Mouse (Mus musculus) midbrain, embryonic 12.5 days (tissue): Measurements from ENCODE around the gene Snrnp200. TPM values are rescaled to one million over a fixed set of nuclear protein-coding genes. Genes with fewer than 3 reads are reported as not detected.

ENCODE experiments used
- ATAC-seq: fragments of 200-750 bp; cut with Nextera tagmentation; 2 replicates; pipeline ENCODE4 v1.8.0; 2017; ENCODE audit warnings: low read depth, moderate TSS enrichment, moderate library complexity; ENCODE audit not compliant: low FRiP score
- H3K27ac ChIP-seq: fragments of 300-500 bp; sonication (generic); replicated peaks from 2 replicates; pipeline ENCODE4 v1.5.1; 2016; ENCODE audit warnings: mild to moderate bottlenecking
- H3K27me3 ChIP-seq: fragments of 300-500 bp; sonication (generic); 2 replicates; pipeline ENCODE4 v1.6.1; 2016; ENCODE audit warnings: mild to moderate bottlenecking
- H3K36me3 ChIP-seq: fragments of 300-500 bp; sonication (generic); 2 replicates; pipeline ENCODE4 v1.6.1; 2016
- H3K4me1 ChIP-seq: fragments of 300-500 bp; sonication (generic); 2 replicates; pipeline ENCODE4 v1.6.1; 2016
- H3K4me2 ChIP-seq: fragments of 300-500 bp; sonication (generic); replicated peaks from 2 replicates; pipeline ENCODE4 v1.6.1; 2016; ENCODE audit warnings: mild to moderate bottlenecking, moderate library complexity
- H3K4me3 ChIP-seq: fragments of 300-500 bp; sonication (generic); 2 replicates; pipeline ENCODE4 v1.5.1; 2016; ENCODE audit warnings: mild to moderate bottlenecking
- H3K9ac ChIP-seq: fragments of 300-500 bp; sonication (generic); replicated peaks from 2 replicates; pipeline ENCODE4 v1.6.1; 2016; ENCODE audit warnings: mild to moderate bottlenecking, moderate library complexity
- H3K9me3 ChIP-seq: fragments of 300-500 bp; sonication (generic); 2 replicates; pipeline ENCODE4 v1.6.1; 2016; ENCODE audit warnings: mild to moderate bottlenecking
- WGBS: fragments of 180-500 bp; shearing (Covaris S2); methylation state at CpG from one replicate; pipeline ENCODE4 v1.1.7; 2016; 5-methylcytosine and 5-hydroxymethylcytosine counted together
- polyA plus RNA-seq: library from polyadenylated mRNA; unstranded; fragments of >200 nt; fragmentation: Nextera tagmentation; extraction: Ambion mirVana; gene quantifications from 2 replicates; pipeline ENCODE4 v1.2.1, GENCODE M21; 2016

Gene Snrnp200
- polyA plus RNA-seq, 1 experiment from 2014 or later: 94.6 TPM

GRCm38 (mm10) chr2:127237897-127238610 is 29.9 kb downstream of the Snrnp200 start:
- ATAC-seq: no peak
- H3K4me1 ChIP-seq: no peaks in the 10 kb centered on the region
- WGBS: 95% methylated on average over 11 of the region's 11 CpGs

GRCm38 (mm10) chr2:127240065-127240464 is 31.9 kb downstream of the Snrnp200 start:
- no peak overlapping the region for H3K27ac ChIP-seq
- no peaks in the 10 kb centered on the region for H3K4me1 ChIP-seq
- no peak overlapping the region for H3K4me3 ChIP-seq
- no peaks in the 10 kb centered on the region for H3K9me3 ChIP-seq
- no peak for ATAC-seq
- H3K4me2 ChIP-seq: no peak overlapping the region
- H3K9ac ChIP-seq: no peak overlapping the region
- H3K36me3 ChIP-seq: peaks cover 88% of the 10 kb centered on the region
- 91% methylated on average over 2 of the region's 2 CpGs for WGBS
- H3K27me3 ChIP-seq: no peaks in the 10 kb centered on the region

More at GRCm38 (mm10) chr2:127237897-127238610, 29.9 kb downstream of the Snrnp200 start:
- Histone ChIP-seq H3K36me3 (peaks cover 93% of the 10 kb centered on the region), H3K9ac (no peak overlapping the region), H3K27me3 (no peaks in the 10 kb centered on the region), H3K4me2 (no peak overlapping the region), H3K4me3 (no peak overlapping the region), H3K27ac (no peak overlapping the region), H3K9me3 (no peaks in the 10 kb centered on the region)

GRCm38 (mm10) chr2:127247592-127248333 is 39.6 kb downstream of the Snrnp200 start, which contains the start of the genes Ciao1 and Tmem127:
Gene Ciao1 (minus strand): TSS chr2:127247816.
Gene Tmem127 (plus strand): TSS chr2:127247908.
- under 1% methylated on average over 53 of the region's 53 CpGs for WGBS
- Histone ChIP-seq H3K4me3 (peak within 1 kb of the TSS; percentile 86), H3K4me2 (peak within 1 kb of the TSS; percentile 96), H3K27me3 (no peaks in the 10 kb centered on the region), H3K9me3 (no peaks in the 10 kb centered on the region), H3K9ac (peak within 1 kb of the TSS; percentile 90), H3K27ac (peak within 1 kb of the TSS; percentile 64), H3K4me1 (peaks cover 22% of the 10 kb centered on the region), H3K36me3 (peaks cover 33% of the 10 kb centered on the region)
- ATAC-seq: peak; percentile 99

- peak; percentile 72; the same call in 1 of the 2 replicates for ATAC-seq
- WGBS: 1% methylated on average over 39 of the region's 39 CpGs
These were observed 40.3 kb downstream of the Snrnp200 start for GRCm38 (mm10) chr2:127248334-127249004.

GRCm38 (mm10) chr2:127250291-127251008 is 42.3 kb downstream of the Snrnp200 start:
- Histone ChIP-seq H3K9me3 (no peaks in the 10 kb centered on the region), H3K27ac (no peak overlapping the region), H3K27me3 (no peaks in the 10 kb centered on the region), H3K36me3 (peaks cover 11% of the 10 kb centered on the region; the same call in 1 of the 2 replicates), H3K4me3 (no peak overlapping the region), H3K9ac (0 out of 2 replicates have a peak overlapping the region, but pooled peaks have one; percentile 2), H3K4me2 (no peak overlapping the region), H3K4me1 (peaks cover 22% of the 10 kb centered on the region)
- 91% methylated on average over 9 of the region's 9 CpGs for WGBS
- ATAC-seq: no peak

More at GRCm38 (mm10) chr2:127248334-127249004, 40.3 kb downstream of the Snrnp200 start:
- H3K27ac ChIP-seq: peak overlapping the region; percentile 64
- H3K27me3 ChIP-seq: no peaks in the 10 kb centered on the region
- H3K9ac ChIP-seq: peak overlapping the region; percentile 90
- H3K4me1 ChIP-seq: peaks cover 22% of the 10 kb centered on the region
- peak overlapping the region; percentile 96 for H3K4me2 ChIP-seq
- peaks cover 30% of the 10 kb centered on the region for H3K36me3 ChIP-seq
- peak overlapping the region; percentile 86 for H3K4me3 ChIP-seq
- H3K9me3 ChIP-seq: no peaks in the 10 kb centered on the region

GRCm38 (mm10) chr2:127251457-127251856 is 43.3 kb downstream of the Snrnp200 start:
- Histone ChIP-seq H3K9ac (no peak overlapping the region), H3K4me2 (no peak overlapping the region), H3K36me3 (0 out of 2 replicates have a peak, but pooled peaks cover 10% of the 10 kb centered on the region), H3K4me1 (peaks cover 21% of the 10 kb centered on the region), H3K9me3 (no peaks in the 10 kb centered on the region), H3K27ac (no peak overlapping the region), H3K27me3 (no peaks in the 10 kb centered on the region), H3K4me3 (no peak overlapping the region)
- no peak for ATAC-seq
- WGBS: 83% methylated on average over 3 of the region's 3 CpGs

GRCm38 (mm10) chr2:127251880-127252527 is 43.8 kb downstream of the Snrnp200 start:
- no peaks in the 10 kb centered on the region for H3K9me3 ChIP-seq
- H3K9ac ChIP-seq: no peak overlapping the region
- peaks cover 16% of the 10 kb centered on the region for H3K4me1 ChIP-seq
- H3K4me3 ChIP-seq: no peak overlapping the region
- no peaks in the 10 kb centered on the region for H3K27me3 ChIP-seq
- H3K27ac ChIP-seq: no peak overlapping the region
- ATAC-seq: no peak
- peaks cover 14% of the 10 kb centered on the region for H3K36me3 ChIP-seq
- no peak overlapping the region for H3K4me2 ChIP-seq
- 88% methylated on average over 3 of the region's 3 CpGs for WGBS

- Histone ChIP-seq H3K9ac (no peak overlapping the region), H3K27ac (no peak overlapping the region), H3K9me3 (no peaks in the 10 kb centered on the region), H3K4me2 (no peak overlapping the region), H3K4me1 (peaks cover 15% of the 10 kb centered on the region), H3K4me3 (no peak overlapping the region), H3K36me3 (peaks cover 22% of the 10 kb centered on the region), H3K27me3 (no peaks in the 10 kb centered on the region)
- 89% methylated on average over 5 of the region's 5 CpGs for WGBS
- ATAC-seq: no peak
These were observed 44.6 kb downstream of the Snrnp200 start for GRCm38 (mm10) chr2:127252787-127253186.

GRCm38 (mm10) chr2:127254604-127255134 is 46.5 kb downstream of the Snrnp200 start:
- Histone ChIP-seq H3K27me3 (no peaks in the 10 kb centered on the region), H3K27ac (no peak overlapping the region), H3K4me1 (peaks cover 4% of the 10 kb centered on the region), H3K9ac (no peak overlapping the region), H3K9me3 (no peaks in the 10 kb centered on the region), H3K4me2 (no peak overlapping the region), H3K4me3 (no peak overlapping the region), H3K36me3 (peaks cover 40% of the 10 kb centered on the region)
- WGBS: 83% methylated on average over 3 of the region's 3 CpGs
- ATAC-seq: no peak

- Histone ChIP-seq H3K27ac (no peak overlapping the region), H3K4me3 (no peak overlapping the region), H3K4me1 (peaks cover 1% of the 10 kb centered on the region; the same call in 1 of the 2 replicates), H3K9me3 (no peaks in the 10 kb centered on the region), H3K9ac (no peak overlapping the region), H3K4me2 (no peak overlapping the region), H3K36me3 (peaks cover 43% of the 10 kb centered on the region), H3K27me3 (no peaks in the 10 kb centered on the region)
- WGBS: 87% methylated on average over 6 of the region's 6 CpGs
- no peak for ATAC-seq
These were observed 47.1 kb downstream of the Snrnp200 start for GRCm38 (mm10) chr2:127255294-127255693.

- Histone ChIP-seq H3K9me3 (no peaks in the 10 kb centered on the region), H3K4me2 (no peak overlapping the region), H3K4me1 (no peaks in the 10 kb centered on the region), H3K27me3 (no peaks in the 10 kb centered on the region), H3K4me3 (no peak overlapping the region), H3K36me3 (peaks cover 43% of the 10 kb centered on the region), H3K27ac (no peak overlapping the region), H3K9ac (no peak overlapping the region)
- ATAC-seq: no peak
- WGBS: 93% methylated on average over 5 of the region's 5 CpGs
These were observed 51.2 kb downstream of the Snrnp200 start for GRCm38 (mm10) chr2:127259340-127259739.
